Mouse (Mus musculus) ES-E14 (cell line): ENCODE data around the gene Acss1.

Source experiments
- MAFK ChIP-seq: IDR thresholded peaks from 2 replicates; pipeline ENCODE4 v1.6.1; 2014; ENCODE audit warnings: mild to moderate bottlenecking, low read depth, low read length, inconsistent platforms; ENCODE audit not compliant: insufficient read depth
- ZC3H11A ChIP-seq: IDR thresholded peaks from 2 replicates; pipeline ENCODE4 v1.6.1; 2012; ENCODE audit warnings: low read depth, mild to moderate bottlenecking, inconsistent platforms, low read length, borderline replicate concordance
- ZNF384 ChIP-seq: IDR thresholded peaks from 2 replicates; pipeline ENCODE4 v1.6.1; 2012; ENCODE audit warnings: low read depth, low read length, inconsistent platforms

- TF ChIP-seq MAFK (no peak), ZC3H11A (no peak), ZNF384 (no peak)
These were observed 72.7 kb downstream of the Acss1 start for GRCm38 (mm10) chr2:150595411-150596190.
